ENCODE assay signal across 10 mouse cellular contexts in genomic region chr4:141020220-141020619, GRCm38 (mm10). TPM values are rescaled to one million over a fixed set of nuclear protein-coding genes. Genes with fewer than 3 reads are reported as not detected.
DNase-seq lines count a peak whose midpoint lies in the region; ATAC-seq lines count a peak whose summit lies in the region.
"Had no signal": no experiment of that assay in that cellular context is flagged by ENCODE, and none has a peak within 500 bp of the region (broad histone marks: within the 10 kb centered on the region; RNA-seq: fewer than 3 reads in every experiment).

No protein-coding gene starts in this region.

- no peaks in the 10 kb centered on the region for H3K9me3 ChIP-seq in liver, embryonic 12.5 days (replicated peaks)
- H3K9me3 ChIP-seq in forebrain, embryonic 15.5 days: no peaks in the 10 kb centered on the region
- H3K9me3 ChIP-seq in limb, embryonic 10.5 days (replicated peaks): no peaks in the 10 kb centered on the region
- H3K9me3 ChIP-seq in stomach, embryonic 15.5 days: no peaks in the 10 kb centered on the region
- H3K9me3 ChIP-seq: G1E had no signal

- no peaks in the 10 kb centered on the region for H3K4me1 ChIP-seq in liver, embryonic 12.5 days
- peaks cover 54% of the 10 kb centered on the region for H3K4me1 ChIP-seq in forebrain, embryonic 15.5 days
- H3K4me1 ChIP-seq in limb, embryonic 10.5 days: peaks cover 59% of the 10 kb centered on the region
- peaks cover 40% of the 10 kb centered on the region for H3K4me1 ChIP-seq in stomach, embryonic 15.5 days

- H3K4me3 ChIP-seq in liver, embryonic 12.5 days: no peak overlapping the region
- H3K4me3 ChIP-seq in forebrain, embryonic 15.5 days: no peak overlapping the region
- H3K4me3 ChIP-seq in limb, embryonic 10.5 days: no peak overlapping the region
- no peak overlapping the region for H3K4me3 ChIP-seq in stomach, embryonic 15.5 days (replicated peaks)

- no peak for ATAC-seq in liver, embryonic 12.5 days
- no peak for ATAC-seq in forebrain, embryonic 15.5 days (replicated peaks)
- no peak for ATAC-seq in stomach, embryonic 15.5 days (ENCODE audit: insufficient read depth, low FRiP score, low read depth)

- intact Hi-C loops in left cerebral cortex, postnatal 4 days (cut with DNase I): no loop called here

- H3K36me3 ChIP-seq in liver, embryonic 12.5 days: peaks cover 2% of the 10 kb centered on the region; the same call in 1 of the 2 replicates
- H3K36me3 ChIP-seq in forebrain, embryonic 15.5 days: peaks cover 15% of the 10 kb centered on the region
- peaks cover 84% of the 10 kb centered on the region for H3K36me3 ChIP-seq in limb, embryonic 10.5 days
- H3K36me3 ChIP-seq in stomach, embryonic 15.5 days: peaks cover 9% of the 10 kb centered on the region; the same call in 1 of the 2 replicates
- H3K36me3 ChIP-seq: G1E had no signal

- no peak for DNase-seq in liver
- no peak for DNase-seq in limb, embryonic 10.5 days (ENCODE audit: low spot score)
- no peak for DNase-seq in left cerebral cortex, postnatal 4 days
- DNase-seq in ovary, postnatal 14 days (ENCODE audit: low spot score): no peak
- DNase-seq: adrenal gland, postnatal 25 days; thymus, adult 18-20 months had no signal

- no peak overlapping the region for H3K9ac ChIP-seq in liver, embryonic 12.5 days
- peak overlapping the region; percentile 25; the same call in 1 of the 2 replicates for H3K9ac ChIP-seq in forebrain, embryonic 15.5 days (replicated peaks)
- no peak overlapping the region for H3K9ac ChIP-seq in stomach, embryonic 15.5 days

- peak overlapping the region; percentile 47; the same call in 1 of the 2 replicates for H3K27ac ChIP-seq in liver, embryonic 12.5 days
- H3K27ac ChIP-seq in forebrain, embryonic 15.5 days (replicated peaks): peak overlapping the region; percentile 92
- peak overlapping the region; percentile 89 for H3K27ac ChIP-seq in limb, embryonic 10.5 days
- peak overlapping the region; percentile 91 for H3K27ac ChIP-seq in stomach, embryonic 15.5 days

- H3K4me2 ChIP-seq in liver, embryonic 12.5 days: no peak overlapping the region
- no peak overlapping the region for H3K4me2 ChIP-seq in forebrain, embryonic 15.5 days (replicated peaks)
- peak overlapping the region; percentile 32; the same call in 1 of the 2 replicates for H3K4me2 ChIP-seq in stomach, embryonic 15.5 days

- no peaks in the 10 kb centered on the region for H3K27me3 ChIP-seq in liver, embryonic 12.5 days (replicated peaks)
- H3K27me3 ChIP-seq in forebrain, embryonic 15.5 days: no peaks in the 10 kb centered on the region
- H3K27me3 ChIP-seq in limb, embryonic 10.5 days (ENCODE audit: low read depth, poor library complexity, severe bottlenecking): no peaks in the 10 kb centered on the region
- no peaks in the 10 kb centered on the region for H3K27me3 ChIP-seq in stomach, embryonic 15.5 days (replicated peaks)

- 87% methylated on average over 17 of the region's 17 CpGs for WGBS in liver, embryonic 12.5 days (ENCODE audit: insufficient replicate concordance)
- 62% methylated on average over 17 of the region's 17 CpGs for whole genome bisulfite sequencing in forebrain, embryonic 15.5 days
- WGBS in limb, embryonic 10.5 days: 90% methylated on average over 17 of the region's 17 CpGs
- WGBS in stomach, embryonic 15.5 days: 65% methylated on average over 17 of the region's 17 CpGs

RNA-seq across cellular contexts. Expression of gene Mfap2, which starts 10.0 kb away (rescaled TPM):
- polyA plus RNA-seq in liver, embryonic 12.5 days (2016; fragmentation: Nextera tagmentation; extraction: Ambion mirVana): 40.7 and 46.7 TPM in 2 replicates
- 215 and 229 TPM in 2 replicates for polyA plus RNA-seq in forebrain, embryonic 15.5 days (2015; fragmentation: Nextera tagmentation; extraction: Ambion mirVana)
- polyA plus RNA-seq in limb, embryonic 10.5 days (2016; fragmentation: Nextera tagmentation; extraction: Ambion mirVana): 444 and 521 TPM in 2 replicates
- 418 and 436 TPM in 2 replicates for polyA plus RNA-seq in stomach, embryonic 15.5 days (2015; fragmentation: Nextera tagmentation; extraction: Ambion mirVana)
- total RNA-seq in left cerebral cortex, postnatal 4 days (2021): 10 to 100 TPM; 37.0 to 39.0 TPM
- total RNA-seq: G1E had no signal
- polyA plus RNA-seq: G1E had no signal

RNA-seq across cellular contexts. Expression of gene Atp13a2, which starts 33.5 kb away (rescaled TPM):
- polyA plus RNA-seq in liver, embryonic 12.5 days (2016; fragmentation: Nextera tagmentation; extraction: Ambion mirVana): 30.8 and 31.4 TPM in 2 replicates
- polyA plus RNA-seq in forebrain, embryonic 15.5 days (2015; fragmentation: Nextera tagmentation; extraction: Ambion mirVana): 123 and 127 TPM in 2 replicates
- polyA plus RNA-seq in limb, embryonic 10.5 days (2016; fragmentation: Nextera tagmentation; extraction: Ambion mirVana): 33.9 and 44.0 TPM in 2 replicates
- polyA plus RNA-seq in stomach, embryonic 15.5 days (2015; fragmentation: Nextera tagmentation; extraction: Ambion mirVana): 42.7 and 45.9 TPM in 2 replicates
- total RNA-seq in left cerebral cortex, postnatal 4 days (2021): 100 to 1,000 TPM; 237 to 241 TPM

RNA-seq across cellular contexts. Expression of gene Crocc, which starts 40.1 kb away (rescaled TPM):
- 1.8 and 2.0 TPM in 2 replicates for polyA plus RNA-seq in liver, embryonic 12.5 days (2016; fragmentation: Nextera tagmentation; extraction: Ambion mirVana)
- polyA plus RNA-seq in forebrain, embryonic 15.5 days (2015; fragmentation: Nextera tagmentation; extraction: Ambion mirVana): 8.3 and 10.2 TPM in 2 replicates
- 10.6 and 11.4 TPM in 2 replicates for polyA plus RNA-seq in limb, embryonic 10.5 days (2016; fragmentation: Nextera tagmentation; extraction: Ambion mirVana)
- polyA plus RNA-seq in stomach, embryonic 15.5 days (2015; fragmentation: Nextera tagmentation; extraction: Ambion mirVana): 4.2 and 5.9 TPM in 2 replicates
- total RNA-seq in left cerebral cortex, postnatal 4 days (2021): 10 to 100 TPM; 36.7 to 37.2 TPM

RNA-seq across cellular contexts. Expression of gene Necap2, which starts 57.9 kb away (rescaled TPM):
- polyA plus RNA-seq in liver, embryonic 12.5 days (2016; fragmentation: Nextera tagmentation; extraction: Ambion mirVana): 136 and 143 TPM in 2 replicates
- polyA plus RNA-seq in forebrain, embryonic 15.5 days (2015; fragmentation: Nextera tagmentation; extraction: Ambion mirVana): 50.5 and 55.8 TPM in 2 replicates
- polyA plus RNA-seq in limb, embryonic 10.5 days (2016; fragmentation: Nextera tagmentation; extraction: Ambion mirVana): 67.9 and 82.8 TPM in 2 replicates
- polyA plus RNA-seq in stomach, embryonic 15.5 days (2015; fragmentation: Nextera tagmentation; extraction: Ambion mirVana): 81.4 and 82.0 TPM in 2 replicates
- 10 to 100 TPM; 36.6 to 41.4 TPM for total RNA-seq in left cerebral cortex, postnatal 4 days (2021)

RNA-seq across cellular contexts. Expression of gene Sdhb, which starts 59.2 kb away (rescaled TPM):
- polyA plus RNA-seq in liver, embryonic 12.5 days (2016; fragmentation: Nextera tagmentation; extraction: Ambion mirVana): 241 and 248 TPM in 2 replicates
- polyA plus RNA-seq in forebrain, embryonic 15.5 days (2015; fragmentation: Nextera tagmentation; extraction: Ambion mirVana): 428 and 441 TPM in 2 replicates
- polyA plus RNA-seq in limb, embryonic 10.5 days (2016; fragmentation: Nextera tagmentation; extraction: Ambion mirVana): 428 and 436 TPM in 2 replicates
- polyA plus RNA-seq in stomach, embryonic 15.5 days (2015; fragmentation: Nextera tagmentation; extraction: Ambion mirVana): 419 and 423 TPM in 2 replicates
- 100 to 1,000 TPM; 174 to 177 TPM for total RNA-seq in left cerebral cortex, postnatal 4 days (2021)
